Mouse (Mus musculus) myocyte (in vitro differentiated cells): ENCODE measurements around the gene Atn1. TPM values are rescaled to one million over a fixed set of nuclear protein-coding genes. Genes with fewer than 3 reads are reported as not detected.
A peak's percentile ranks its signal among the peaks of the same experiment; 100 is the strongest.
"Not testable (repeated sequence)": the region's sequence is repeated elsewhere in the genome, so short reads cannot be mapped to it uniquely, and the experiment has no call there.

Experiments used
- H3K27me3 ChIP-seq: one replicate; pipeline ENCODE4 v1.6.1; 2011; ENCODE audit not compliant: control insufficient read depth, insufficient read depth, insufficient read length
- H3K36me3 ChIP-seq: one replicate; pipeline ENCODE4 v1.6.1; 2011; ENCODE audit not compliant: control insufficient read depth, insufficient read depth
- H3K4me2 ChIP-seq: one replicate; pipeline ENCODE4 v1.6.1; 2011; ENCODE audit warnings: low read depth, control low read depth
- H3K4me3 ChIP-seq: one replicate; pipeline ENCODE4 v1.5.1; 2011; ENCODE audit warnings: mild to moderate bottlenecking, control low read depth, moderate library complexity
- H3K79me2 ChIP-seq: one replicate; pipeline ENCODE4 v1.6.1; 2011; ENCODE audit not compliant: control insufficient read depth, insufficient read depth
- H3ac ChIP-seq: one replicate; pipeline ENCODE4 v1.6.1; 2011; ENCODE audit not compliant: control insufficient read depth, insufficient read length
- CEBPB ChIP-seq: IDR thresholded peaks from 2 replicates; pipeline ENCODE4 v1.6.1; 2011; ENCODE audit warnings: mild to moderate bottlenecking, moderate library complexity; ENCODE audit not compliant: poor library complexity, insufficient read depth, severe bottlenecking
- E2F4 ChIP-seq: IDR thresholded peaks from one replicate; pipeline ENCODE4 v1.6.1; 2011; ENCODE audit warnings: mild to moderate bottlenecking, control low read depth, moderate library complexity; ENCODE audit not compliant: insufficient read depth
- MAX ChIP-seq: IDR thresholded peaks from one replicate; pipeline ENCODE4 v1.6.1; 2011; ENCODE audit warnings: low read depth, mild to moderate bottlenecking, control low read depth
- MYOD1 ChIP-seq, 3 experiments: IDR thresholded peaks; one replicate each; pipeline ENCODE4 v1.6.1; 2011; ENCODE audit warnings: control low read depth in 2 of 3, low read depth in 2 of 3, mild to moderate bottlenecking in 2 of 3, moderate library complexity in 1 of 3; ENCODE audit not compliant: insufficient read length in 2 of 3, control insufficient read depth in 1 of 3
- MYOG ChIP-seq, 3 experiments: IDR thresholded peaks; one replicate each; pipeline ENCODE4 v1.6.1; 2011; ENCODE audit warnings: control low read depth in 2 of 3, low read depth in 2 of 3, mild to moderate bottlenecking in 2 of 3; ENCODE audit not compliant: insufficient read length in 2 of 3, control insufficient read depth in 1 of 3, insufficient read depth in 1 of 3
- POLR2A ChIP-seq: IDR thresholded peaks from one replicate; pipeline ENCODE4 v1.6.1; 2011; ENCODE audit warnings: low read depth, mild to moderate bottlenecking, control low read depth, moderate library complexity; ENCODE audit not compliant: insufficient read length
- POLR2AphosphoS2 ChIP-seq: IDR thresholded peaks from one replicate; pipeline ENCODE4 v1.6.1; 2011; ENCODE audit warnings: low read depth, control low read depth; ENCODE audit not compliant: insufficient read length
- REST ChIP-seq: IDR thresholded peaks from one replicate; pipeline ENCODE4 v1.6.1; 2011; ENCODE audit warnings: mild to moderate bottlenecking, control low read depth, moderate library complexity; ENCODE audit not compliant: insufficient read depth, insufficient read length
- SRF ChIP-seq: IDR thresholded peaks from one replicate; pipeline ENCODE4 v1.6.1; 2011; ENCODE audit warnings: low read depth; ENCODE audit not compliant: control insufficient read depth, insufficient read length
- TCF12 ChIP-seq: IDR thresholded peaks from one replicate; pipeline ENCODE4 v1.6.1; 2011; ENCODE audit warnings: mild to moderate bottlenecking, control low read depth; ENCODE audit not compliant: poor library complexity, insufficient read depth, severe bottlenecking
- TCF3 ChIP-seq: IDR thresholded peaks from one replicate; pipeline ENCODE4 v1.6.1; 2011; ENCODE audit warnings: low read depth, control low read depth; ENCODE audit not compliant: insufficient read length
- USF1 ChIP-seq: IDR thresholded peaks from one replicate; pipeline ENCODE4 v1.6.1; 2011; ENCODE audit warnings: low read depth, mild to moderate bottlenecking, control low read depth, moderate library complexity
- polyA plus RNA-seq: library from polyadenylated mRNA; unstranded; fragments of >200 nt; fragmentation: generic; extraction: Trizol; gene quantifications from one replicate; pipeline ENCODE4 v1.2.1, GENCODE M21; 2012; ENCODE audit warnings: missing spikeins

The Atn1 gene
- 39.4 TPM for polyA plus RNA-seq

DNA sequence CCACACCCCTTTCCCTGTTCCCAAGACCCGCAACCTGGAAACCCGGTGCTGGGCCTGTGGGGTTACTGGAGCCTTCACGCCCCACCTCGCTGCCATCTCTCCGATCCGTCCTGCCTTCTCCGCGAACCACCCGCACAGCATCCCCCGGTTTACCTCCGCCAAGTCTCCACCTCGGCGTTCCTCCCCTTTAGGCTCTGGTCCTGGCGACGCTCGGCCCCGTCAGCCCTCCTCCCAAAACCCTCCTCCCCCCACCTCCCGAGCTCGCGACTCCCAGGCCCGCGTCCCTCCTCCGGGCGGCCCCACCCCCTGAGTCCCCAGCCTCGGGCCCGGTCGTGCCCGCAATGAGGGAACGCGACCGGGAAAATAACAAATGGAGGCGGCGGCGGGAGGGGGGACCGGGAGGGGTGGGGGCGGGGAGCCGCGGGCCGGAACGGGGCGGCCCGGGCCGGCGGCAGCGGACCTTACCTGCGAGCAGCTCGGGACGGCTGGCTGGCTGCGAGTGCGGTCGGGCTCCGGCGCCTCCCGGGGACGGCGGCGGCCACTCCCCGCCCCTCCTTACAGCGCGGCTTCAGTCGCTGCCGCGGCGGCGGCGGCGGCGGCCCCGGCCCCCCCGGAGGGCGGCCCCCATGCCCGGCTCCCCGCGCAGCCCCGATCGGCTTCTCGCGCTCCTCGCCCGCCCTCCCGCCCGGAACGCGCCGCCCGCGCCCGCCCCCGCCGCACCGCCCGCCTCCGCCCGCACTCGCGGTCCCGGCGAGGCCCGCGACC lies at the start of gene Atn1, which contains the start of gene Gm45234:
Atn1 (minus strand) TSS at position 694 of the 765 bp plus-strand sequence.
Gm45234 (minus strand) TSS at position 191 of the 765 bp plus-strand sequence.
- peak within 1 kb of the TSS; percentile 36 for H3K4me3 ChIP-seq
- no peaks in the 10 kb centered on the region for H3K27me3 ChIP-seq
- peak within 1 kb of the TSS; percentile 87 for H3K4me2 ChIP-seq
- peaks cover 49% of the 10 kb centered on the region for H3K79me2 ChIP-seq
- peak within 1 kb of the TSS; percentile 95 for H3ac ChIP-seq
- peaks cover 6% of the 10 kb centered on the region for H3K36me3 ChIP-seq
- TF ChIP-seq MYOD1 (IDR thresholded peaks at IDR 0.05; ENCODE audit: control insufficient read depth in 1 of 3, insufficient read length in 2 of 3, low read depth in 2 of 3) (no peak), POLR2AphosphoS2 (peak; percentile 14), TCF3 (no peak), USF1 (no peak), E2F4 (no peak), TCF12 (no peak), CEBPB (no peak), MYOG (IDR thresholded peaks at IDR 0.05; ENCODE audit: control insufficient read depth in 1 of 3, insufficient read depth in 1 of 3, insufficient read length in 2 of 3, low read depth in 2 of 3) (no peak), POLR2A (peak; percentile 51), REST (no peak)

DNA sequence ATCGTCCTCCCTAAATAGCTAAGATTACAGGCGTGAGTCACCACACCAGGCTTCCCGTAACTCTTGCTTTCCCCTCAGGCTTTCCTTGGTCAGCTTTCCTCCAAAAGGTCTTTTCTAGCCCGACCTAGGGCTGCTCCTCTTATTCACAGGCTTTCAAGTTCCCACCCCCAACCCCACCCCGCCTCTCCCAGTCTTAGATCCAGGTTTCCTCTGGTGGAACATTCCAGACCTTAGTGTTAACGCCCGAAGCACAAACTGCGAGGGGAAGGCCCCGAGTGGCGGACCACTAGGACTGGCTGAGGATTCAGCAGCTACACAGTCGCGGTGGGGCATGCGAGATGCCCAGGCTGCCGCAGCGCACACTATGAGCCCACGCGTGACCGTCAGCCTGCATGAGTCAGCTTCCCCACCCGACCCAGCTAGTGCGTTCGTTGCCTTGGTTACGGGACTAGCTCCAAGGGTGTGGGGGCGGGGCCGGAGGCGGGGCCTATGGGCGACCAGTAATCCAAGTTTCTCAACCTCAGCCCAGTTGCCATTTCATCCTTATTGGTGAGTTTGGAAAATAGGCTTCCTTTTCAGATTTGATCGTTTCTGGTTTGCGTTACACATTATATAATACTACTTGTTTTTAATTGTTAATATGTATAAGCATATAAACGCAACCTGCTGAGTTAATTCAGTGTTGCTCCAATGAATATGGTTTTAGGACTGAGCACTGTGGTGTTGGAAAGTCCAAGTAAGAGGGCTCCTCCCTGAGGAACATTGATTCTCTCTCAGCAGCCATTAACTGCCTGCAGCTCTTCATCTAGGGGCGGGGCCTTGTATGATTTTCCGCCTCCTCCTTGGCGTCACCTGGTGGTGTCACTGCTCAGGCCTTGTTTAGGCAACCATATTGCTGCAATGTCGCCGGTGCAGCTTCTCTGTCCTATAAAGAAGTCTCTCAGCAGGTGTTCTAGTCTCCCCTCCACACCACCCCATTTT lies 49.3 kb upstream of the Atn1 start:
- Histone ChIP-seq H3K36me3 (no peaks in the 10 kb centered on the region), H3K79me2 (peaks cover 5% of the 10 kb centered on the region), H3K4me2 (peak overlapping the region; percentile 92), H3K27me3 (no peaks in the 10 kb centered on the region), H3K4me3 (peak overlapping the region; percentile 9), H3ac (peak overlapping the region; percentile 21)
- peak in 2 of 3 experiments; percentile 42 to 67 for TF ChIP-seq MYOG (IDR thresholded peaks at IDR 0.05; ENCODE audit: control insufficient read depth in 1 of 3, insufficient read depth in 1 of 3, insufficient read length in 2 of 3, low read depth in 2 of 3)
- peak; percentile 96 for TF ChIP-seq POLR2AphosphoS2
- no peak for TF ChIP-seq SRF
- TF ChIP-seq MYOD1 (IDR thresholded peaks at IDR 0.05; ENCODE audit: control insufficient read depth in 1 of 3, insufficient read length in 2 of 3, low read depth in 2 of 3), result peak in 1 of 3 experiments; percentile 62
- no peak for TF ChIP-seq E2F4
- no peak for TF ChIP-seq USF1
- TF ChIP-seq MAX, result no peak
- TF ChIP-seq POLR2A, result peak; percentile 92

DNA sequence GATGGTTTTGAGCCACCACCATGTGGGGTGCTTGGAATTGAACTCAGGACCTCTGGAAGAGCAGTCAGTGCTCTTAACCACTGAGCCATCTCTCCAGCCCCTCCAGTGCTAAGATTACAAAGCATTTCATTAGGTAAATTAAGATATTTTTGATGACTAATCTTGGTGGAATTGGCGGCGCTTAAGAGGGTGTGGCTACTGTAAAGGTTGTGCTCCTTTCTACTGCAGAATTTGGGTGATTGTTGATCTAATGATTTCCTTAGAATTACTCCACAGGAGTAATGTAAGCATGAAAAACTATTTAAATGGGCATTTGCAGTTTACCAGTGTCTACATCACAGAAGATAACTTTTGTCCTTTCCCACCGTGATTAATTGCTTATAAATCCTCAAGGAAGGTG lies 48.0 kb upstream of the Atn1 start:
- no peaks in the 10 kb centered on the region for H3K27me3 ChIP-seq
- H3ac ChIP-seq, result no peak overlapping the region
- no peaks in the 10 kb centered on the region for H3K79me2 ChIP-seq
- no peak for TF ChIP-seq CEBPB
- TF ChIP-seq SRF, result no peak
- no peak for TF ChIP-seq POLR2AphosphoS2
- no peak for TF ChIP-seq MYOD1 (IDR thresholded peaks at IDR 0.05; ENCODE audit: control insufficient read depth in 1 of 3, insufficient read length in 2 of 3, low read depth in 2 of 3)
- TF ChIP-seq USF1, result no peak
- no peak for TF ChIP-seq POLR2A
- peak overlapping the region; percentile 92 for H3K4me2 ChIP-seq
- H3K4me3 ChIP-seq, result peak overlapping the region; percentile 9
- no peaks in the 10 kb centered on the region for H3K36me3 ChIP-seq

DNA sequence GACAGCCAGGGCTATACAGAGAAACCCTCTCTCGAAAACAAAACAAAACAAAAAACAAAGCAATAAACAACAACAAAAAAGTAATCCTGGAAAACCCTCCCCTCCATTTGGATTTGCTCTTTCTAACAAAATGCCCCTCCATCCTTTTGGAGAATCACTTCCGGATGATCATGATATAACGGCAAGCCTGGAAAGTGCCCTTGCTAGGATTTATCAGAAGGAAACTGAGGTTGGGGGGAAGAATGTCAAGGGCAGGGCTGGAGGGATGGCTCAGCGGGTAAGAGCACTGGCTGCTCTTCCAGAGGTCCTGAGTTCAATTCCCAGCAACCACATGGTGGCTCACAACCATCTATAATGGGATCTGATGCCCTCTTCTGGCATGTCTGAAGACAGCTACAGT lies 47.4 kb upstream of the Atn1 start:
- H3K4me3 ChIP-seq, H3K4me2 ChIP-seq, H3K79me2 ChIP-seq, H3K36me3 ChIP-seq, H3ac ChIP-seq, H3K27me3 ChIP-seq: not testable (repeated sequence)

DNA sequence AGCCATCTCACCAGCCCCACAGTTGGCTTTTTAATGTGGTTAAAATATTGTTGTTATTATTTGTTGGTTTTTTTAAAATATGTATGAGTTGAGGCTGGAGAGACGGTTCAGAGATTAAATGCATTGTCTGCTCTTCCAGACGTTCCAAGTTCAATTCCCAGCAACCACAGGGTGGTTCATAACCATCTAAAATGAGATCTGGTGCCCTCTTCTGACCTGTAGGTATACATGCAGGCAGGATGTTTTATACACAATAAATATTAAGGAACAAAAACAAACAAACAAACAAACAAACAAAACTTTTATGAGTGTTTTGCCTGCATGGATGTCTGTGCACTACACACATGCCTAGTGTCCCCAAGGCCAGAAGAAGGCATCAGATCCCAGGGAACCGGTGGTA lies 46.7 kb upstream of the Atn1 start:
- no peaks in the 10 kb centered on the region for H3K36me3 ChIP-seq
- no peak for TF ChIP-seq E2F4
- no peak for TF ChIP-seq MYOG (IDR thresholded peaks at IDR 0.05; ENCODE audit: control insufficient read depth in 1 of 3, insufficient read depth in 1 of 3, insufficient read length in 2 of 3, low read depth in 2 of 3)
- no peak for TF ChIP-seq SRF
- no peak for TF ChIP-seq REST
- TF ChIP-seq TCF12, result no peak
- TF ChIP-seq TCF3, result no peak

DNA sequence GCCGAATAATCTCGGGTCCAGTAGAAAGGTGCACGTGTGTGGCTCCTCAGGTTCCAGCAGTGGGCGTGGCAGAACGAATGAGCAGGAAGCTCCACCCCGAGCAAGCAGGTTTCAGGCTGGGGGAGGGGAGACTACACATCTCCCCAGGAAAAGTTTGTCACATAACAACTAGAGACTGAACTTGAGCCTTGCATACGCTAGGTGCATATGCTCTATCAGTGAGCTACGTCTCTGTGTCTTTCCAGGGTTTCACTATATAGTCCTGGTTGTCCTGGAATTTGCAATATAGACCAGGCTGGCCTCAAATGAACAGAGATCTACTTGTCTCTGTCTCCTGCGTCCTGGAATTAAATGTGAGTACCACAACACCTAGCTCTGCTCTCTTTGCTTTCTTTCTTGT lies 46.1 kb upstream of the Atn1 start:
- H3K4me3 ChIP-seq, H3ac ChIP-seq, H3K79me2 ChIP-seq, H3K4me2 ChIP-seq, H3K36me3 ChIP-seq, H3K27me3 ChIP-seq: not testable (repeated sequence)

More for the DNA sequence above, 46.7 kb upstream of the Atn1 start:
- H3K79me2 ChIP-seq, result no peaks in the 10 kb centered on the region
- no peaks in the 10 kb centered on the region for H3K27me3 ChIP-seq
- no peak overlapping the region for H3K4me2 ChIP-seq
- H3ac ChIP-seq, result no peak overlapping the region
- H3K4me3 ChIP-seq, result no peak overlapping the region
